Mouse (Mus musculus) fibroblast of lung, adult 2 months (primary cell): ENCODE measurements at regions not wholly inside any gene's neighbourhood (a gene's known extent, or its start where the extent isn't known, plus 50 kb on each side); places are given as distances from the start of the nearest gene placed in this dataset.
A peak's percentile ranks its signal among the peaks of the same experiment; 100 is the strongest.

Source experiments
- DNase-seq: peaks from one replicate; pipeline ENCODE4 v3.0.0-alpha.2; 2011; ENCODE audit warnings: low read depth

DNA sequence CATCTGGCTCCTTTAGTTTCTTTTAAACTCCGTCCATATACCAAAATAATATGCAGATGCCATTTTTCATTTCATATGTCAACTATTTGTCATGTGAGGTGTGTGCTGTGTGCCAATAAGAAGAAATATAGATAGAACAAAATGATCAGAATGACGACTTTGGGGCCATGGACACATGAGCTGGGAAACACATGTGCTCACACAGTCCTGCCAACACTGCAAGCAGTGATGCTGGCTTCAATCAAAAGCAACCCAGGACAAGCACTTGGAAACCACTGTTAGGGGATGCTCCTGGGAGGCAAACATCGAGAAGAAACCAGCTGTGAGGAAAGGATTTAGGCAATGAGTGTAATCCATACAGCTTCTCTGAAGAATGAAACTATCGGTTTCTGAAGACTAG, 731.4 kb downstream of the Basp1 start:
- no peak for DNase-seq

DNA sequence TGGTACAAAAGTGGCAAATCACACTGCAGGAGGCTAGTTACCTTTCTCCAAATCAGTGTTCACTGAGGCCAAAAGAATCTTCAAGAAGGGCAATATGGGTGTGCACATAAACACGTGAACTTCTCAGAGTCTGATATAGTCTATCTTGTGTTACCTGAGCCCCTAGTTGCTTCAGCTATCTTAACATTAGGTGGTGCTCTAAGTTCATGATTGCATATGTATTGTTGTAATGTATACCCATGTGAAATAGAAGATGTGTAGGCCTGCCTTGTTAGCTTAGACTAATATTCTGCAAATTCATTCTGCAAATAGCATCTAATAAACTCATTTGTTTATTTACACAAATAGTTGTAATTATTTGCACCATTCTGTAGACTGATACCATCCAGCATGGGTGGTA, 764.6 kb downstream of the Basp1 start:
- no peak for DNase-seq

DNA sequence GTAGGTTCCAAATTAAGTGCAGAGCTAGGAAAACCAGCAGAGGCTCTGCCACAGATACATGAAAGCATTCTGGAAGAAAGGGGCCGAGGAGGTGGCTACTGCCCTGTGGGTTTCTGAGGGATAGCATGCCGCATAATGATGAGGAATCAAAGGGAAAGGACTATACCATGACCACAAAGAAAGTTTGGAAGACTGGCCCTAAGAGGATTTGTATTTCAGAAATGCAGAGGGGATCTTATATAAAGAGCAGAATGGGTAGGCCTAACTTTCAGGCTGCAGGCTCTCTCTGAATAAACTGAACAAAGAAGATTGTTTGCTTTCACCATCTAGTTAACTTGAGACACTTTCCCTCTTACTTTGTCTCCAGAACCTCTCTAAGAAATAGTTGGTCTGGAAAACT, 777.9 kb downstream of the Basp1 start:
- no peak for DNase-seq

DNA sequence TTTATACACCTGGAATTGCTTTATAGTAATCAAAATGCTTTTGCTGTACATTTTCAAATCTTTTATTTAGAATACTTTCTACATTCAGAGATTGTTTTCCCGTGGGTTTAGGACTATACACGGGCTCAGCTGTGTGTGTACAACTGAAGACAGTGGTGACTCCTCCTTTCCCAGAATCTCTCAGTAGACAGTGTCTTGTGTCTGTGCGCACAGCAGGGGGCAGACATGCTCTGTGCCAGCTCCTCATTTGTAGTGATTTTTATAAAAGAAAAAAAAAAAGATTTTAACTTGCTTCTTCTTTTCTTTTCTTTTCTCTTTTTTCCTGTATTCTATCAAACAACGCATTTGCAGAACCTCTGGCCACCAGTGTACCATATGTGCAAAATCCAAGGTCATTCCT, 817.3 kb downstream of the Basp1 start:
- DNase-seq = peak; percentile 12

DNA sequence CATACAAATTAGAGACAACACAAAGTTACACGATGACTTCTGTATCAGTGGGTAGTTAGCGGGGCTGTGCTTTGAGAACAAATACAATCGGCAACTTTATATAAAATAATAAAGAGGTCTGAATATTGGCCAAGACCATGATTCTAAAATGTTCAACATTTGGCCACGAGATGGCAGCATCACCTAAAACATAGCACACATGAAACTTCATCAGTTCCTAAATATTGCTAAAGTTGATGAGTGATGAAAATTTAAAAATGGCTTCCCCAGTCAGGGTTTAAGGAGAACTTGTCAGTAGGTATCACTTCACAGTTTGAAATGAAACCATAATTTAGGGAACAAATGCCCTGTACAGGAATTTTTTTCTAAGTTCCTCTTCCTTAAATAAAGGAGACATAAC, 824.6 kb downstream of the Basp1 start:
- DNase-seq = peak; percentile 36

DNA sequence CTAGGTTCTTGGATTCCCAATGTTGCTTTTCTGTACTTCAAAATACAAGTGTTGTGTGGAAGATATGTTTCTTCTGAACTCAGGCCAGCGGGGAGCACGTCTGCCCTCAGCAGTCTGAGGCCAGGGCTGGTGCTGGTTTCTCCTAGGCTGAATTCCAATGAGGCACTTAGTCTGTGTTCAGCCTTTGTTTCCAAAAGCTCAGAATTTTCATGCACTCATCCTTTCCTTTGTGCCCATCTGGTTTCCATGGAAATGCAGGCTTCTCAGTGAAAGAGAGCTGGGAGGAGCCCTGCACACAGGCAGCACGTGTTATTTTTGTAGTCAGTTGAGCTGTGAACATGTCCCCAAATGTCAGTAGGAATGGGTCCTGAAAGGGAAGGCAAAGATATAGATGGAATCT, 846.6 kb downstream of the Basp1 start:
- no peak for DNase-seq

DNA sequence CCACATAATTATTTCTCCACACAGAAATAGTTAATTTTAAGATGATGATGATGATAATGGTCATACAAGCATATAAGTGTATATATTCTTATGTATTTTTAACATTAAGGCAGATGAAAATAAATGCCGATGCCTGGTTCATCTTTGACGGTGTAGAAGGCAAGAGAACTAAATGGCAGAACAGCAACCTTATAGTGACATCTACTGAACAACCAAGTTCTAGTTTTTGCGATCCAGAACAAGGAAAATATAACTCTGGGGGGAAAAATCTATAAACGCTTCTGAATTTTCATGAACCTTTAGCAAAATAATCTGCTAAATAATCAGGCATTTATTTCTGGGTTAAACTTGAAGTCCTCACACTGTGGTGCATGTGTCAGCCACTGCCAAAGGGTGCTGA, 856.8 kb downstream of the Basp1 start:
- no peak for DNase-seq

DNA sequence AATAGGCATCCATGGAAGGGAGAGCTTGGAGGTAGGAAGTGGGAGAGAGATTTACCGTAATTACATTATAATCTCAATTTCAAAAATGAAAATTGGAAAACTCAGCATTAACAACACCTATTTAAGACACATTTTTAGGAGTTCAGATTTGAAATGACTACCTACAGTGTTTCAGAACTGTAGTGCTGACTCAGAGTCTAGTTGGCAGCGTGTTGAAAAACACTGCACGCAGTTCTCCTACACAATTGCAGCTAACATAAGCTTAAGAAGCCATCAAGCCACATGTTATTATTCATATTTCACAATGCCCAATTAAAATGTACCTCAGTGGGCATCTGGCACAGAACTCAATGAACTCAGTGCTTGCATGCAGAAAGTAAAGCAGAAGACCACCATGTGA, 863.5 kb downstream of the Basp1 start:
- no peak for DNase-seq

DNA sequence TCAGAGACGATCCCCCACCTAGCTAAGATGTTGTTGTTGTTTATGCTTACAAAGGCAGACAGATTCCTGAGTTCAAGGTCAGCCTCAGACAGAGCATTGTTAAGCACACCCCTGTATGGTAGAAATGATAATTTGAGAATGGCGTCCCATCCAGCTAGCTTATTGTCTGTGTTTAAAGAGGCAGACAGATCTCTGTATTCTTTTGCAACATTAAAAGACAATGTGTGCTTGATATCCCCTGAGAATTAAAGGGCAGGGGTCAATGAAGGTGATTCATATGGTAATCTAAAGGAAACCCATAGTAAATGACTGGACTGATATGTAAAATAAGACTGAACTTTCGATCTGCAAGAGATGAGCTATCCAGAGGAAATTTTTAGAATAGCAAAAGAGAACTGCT, 883.5 kb downstream of the Basp1 start:
- no peak for DNase-seq

DNA sequence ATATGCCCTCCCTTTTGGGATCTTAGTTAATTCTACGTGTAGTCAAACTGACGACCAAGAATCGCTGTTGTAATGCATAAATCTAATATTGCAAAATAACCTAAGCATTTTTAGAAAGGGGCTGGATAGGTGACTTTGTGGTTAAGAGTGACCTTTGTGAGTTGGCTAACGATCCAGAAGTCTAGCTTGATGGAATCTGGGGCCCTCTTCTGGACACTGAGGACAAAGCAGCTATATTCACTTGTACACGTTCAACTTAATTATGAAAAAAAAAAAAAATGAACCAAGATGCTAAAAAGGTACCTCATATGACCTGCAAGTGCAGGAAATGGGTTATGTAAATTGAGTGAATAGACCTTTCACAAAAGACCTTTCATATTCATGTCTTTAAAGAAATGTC, 886.2 kb downstream of the Basp1 start:
- DNase-seq = no peak

DNA sequence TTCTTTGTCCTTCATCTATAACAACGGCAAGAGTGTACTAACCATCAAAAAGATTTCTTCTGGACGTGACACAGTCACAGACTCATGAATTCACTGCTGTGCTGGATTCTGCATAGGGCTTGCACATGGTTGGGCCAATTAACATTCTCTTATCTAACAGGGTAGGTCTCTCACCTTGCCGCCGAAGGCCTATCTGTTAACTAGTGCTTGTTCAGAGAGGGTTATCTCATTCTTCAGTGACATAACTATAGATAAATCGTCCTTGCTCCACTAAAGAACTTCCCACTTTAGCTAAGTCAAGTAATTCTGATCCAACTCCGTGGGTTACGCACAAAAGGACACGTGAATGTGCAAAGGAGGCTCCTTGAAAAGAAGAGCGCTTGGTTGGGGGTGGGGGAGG, 899.6 kb downstream of the Basp1 start:
- no peak for DNase-seq

DNA sequence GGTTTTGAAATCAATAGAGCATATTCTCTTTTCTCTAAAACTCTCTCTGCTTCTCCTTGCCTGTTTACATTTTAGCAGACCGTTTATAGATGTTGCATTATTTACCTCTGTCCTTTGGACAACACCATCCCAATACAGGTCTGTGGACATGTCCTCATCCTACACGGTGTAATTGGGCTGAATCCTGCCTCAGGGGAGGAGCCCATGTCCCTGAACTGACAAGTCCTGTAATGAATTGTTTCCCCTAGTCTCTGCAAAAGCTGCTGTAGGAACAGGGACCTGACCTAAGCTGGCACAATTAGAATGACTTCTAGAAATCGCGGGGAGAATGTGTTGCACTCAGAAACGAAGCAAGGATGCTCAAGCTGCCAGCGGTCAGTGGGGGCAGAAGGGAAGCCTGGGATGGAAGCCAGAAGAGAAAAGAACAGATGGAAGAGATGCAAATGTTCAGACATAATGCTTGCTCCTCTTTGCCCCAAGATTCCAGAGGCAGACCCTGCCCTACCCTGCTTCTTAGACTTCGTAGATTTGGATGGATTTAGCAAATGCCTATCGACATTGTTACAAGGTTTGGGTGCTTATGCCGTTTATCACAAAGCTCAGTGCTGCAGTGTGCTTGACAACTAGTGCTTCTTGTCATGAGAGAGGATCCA, 911.5 kb downstream of the Basp1 start:
- no peak for DNase-seq

DNA sequence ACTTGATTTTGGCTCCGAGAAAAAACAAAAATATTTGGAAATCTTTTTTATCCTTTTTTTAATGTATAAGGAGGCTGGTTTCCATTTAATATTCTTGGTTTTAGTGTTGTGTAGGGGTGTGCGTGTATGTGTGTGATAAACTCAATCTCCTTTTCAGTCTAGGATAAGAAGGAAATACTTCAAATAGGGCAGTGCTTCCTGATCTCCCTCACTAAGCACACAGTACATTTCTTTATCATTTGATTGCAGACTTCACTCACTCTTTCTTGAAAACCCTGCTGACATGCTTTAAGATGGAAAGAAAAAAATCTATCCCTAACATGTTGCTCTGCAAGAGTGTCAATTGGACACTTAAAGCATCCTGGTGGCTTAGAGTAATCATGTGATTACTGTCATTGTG, 927.3 kb downstream of the Basp1 start:
- no peak for DNase-seq

DNA sequence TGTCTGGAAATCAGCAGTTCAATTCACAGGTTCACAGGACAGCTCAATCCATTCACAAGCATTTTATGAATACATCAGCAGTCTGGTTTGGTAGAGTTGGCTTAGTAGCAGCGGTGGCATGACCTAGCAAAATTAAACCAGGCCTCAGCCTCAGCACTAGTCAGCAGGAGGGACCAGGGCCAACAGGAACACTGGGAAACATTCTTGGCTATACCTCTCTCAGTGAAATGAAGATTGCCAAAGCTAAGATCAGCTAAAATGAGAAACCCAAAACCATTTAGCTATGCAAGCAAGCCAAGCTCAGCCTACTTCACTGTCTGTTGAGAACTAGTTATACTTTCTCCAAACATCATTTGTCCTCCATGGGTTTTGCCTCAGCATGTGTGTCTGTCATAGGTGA, 945.3 kb downstream of the Basp1 start:
- DNase-seq = peak; percentile 65

DNA sequence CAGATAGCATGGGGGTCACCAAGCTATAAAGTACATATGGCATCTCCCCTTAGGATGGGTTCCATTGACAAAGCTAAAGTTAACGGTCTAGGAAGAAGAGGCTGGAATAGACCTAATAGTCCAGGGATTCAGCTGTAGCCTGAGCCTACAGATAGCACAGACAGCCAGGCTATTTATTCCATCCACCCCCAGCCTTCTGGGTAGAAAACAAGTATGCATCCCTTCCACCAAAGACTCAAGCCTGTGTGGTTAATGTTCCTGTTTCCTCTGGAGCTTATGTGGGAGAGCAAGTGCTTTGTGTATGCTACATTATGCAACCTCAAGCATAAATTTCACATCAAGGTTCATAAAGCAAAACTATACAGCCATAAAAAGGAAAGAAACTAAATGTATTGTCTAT, 955.8 kb downstream of the Basp1 start:
- DNase-seq = no peak

DNA sequence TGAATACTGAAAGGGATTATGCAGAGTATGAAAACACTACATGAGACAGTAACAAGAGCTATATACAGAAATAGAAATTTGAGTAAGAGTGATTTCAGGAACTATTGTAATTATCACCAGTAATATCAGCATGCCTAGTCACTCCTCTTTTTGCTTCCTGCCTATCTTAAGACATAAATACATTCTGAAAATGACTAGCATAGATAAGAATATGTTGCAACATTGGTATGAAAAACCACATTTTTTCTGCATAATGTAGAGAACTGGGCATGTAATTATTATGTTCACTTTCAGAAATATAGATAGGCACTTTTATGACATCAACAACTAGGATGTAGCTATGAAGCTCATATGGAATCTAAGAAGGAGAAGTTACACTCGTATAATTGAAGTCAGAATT, 980.5 kb downstream of the Basp1 start:
- DNase-seq = no peak

DNA sequence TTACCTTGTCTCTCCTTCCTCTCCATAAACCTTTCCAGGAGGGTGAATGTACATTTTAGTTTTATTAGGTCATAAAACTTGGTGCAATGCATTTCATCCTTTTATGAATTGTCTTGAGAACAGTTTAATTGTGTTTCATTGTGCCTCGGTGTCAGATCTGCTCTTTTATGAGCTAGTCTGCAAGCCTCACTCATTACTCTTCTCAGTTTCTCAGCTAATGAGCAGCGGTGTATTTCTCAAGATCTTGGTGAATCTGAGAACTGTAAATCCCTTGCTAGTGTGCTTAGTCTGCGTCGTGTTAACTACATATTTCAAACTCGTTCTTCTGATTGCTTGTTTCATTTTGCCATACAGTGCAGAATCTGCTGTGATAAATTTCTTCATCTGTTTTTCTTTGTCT, 984.4 kb downstream of the Basp1 start:
- DNase-seq = no peak

DNA sequence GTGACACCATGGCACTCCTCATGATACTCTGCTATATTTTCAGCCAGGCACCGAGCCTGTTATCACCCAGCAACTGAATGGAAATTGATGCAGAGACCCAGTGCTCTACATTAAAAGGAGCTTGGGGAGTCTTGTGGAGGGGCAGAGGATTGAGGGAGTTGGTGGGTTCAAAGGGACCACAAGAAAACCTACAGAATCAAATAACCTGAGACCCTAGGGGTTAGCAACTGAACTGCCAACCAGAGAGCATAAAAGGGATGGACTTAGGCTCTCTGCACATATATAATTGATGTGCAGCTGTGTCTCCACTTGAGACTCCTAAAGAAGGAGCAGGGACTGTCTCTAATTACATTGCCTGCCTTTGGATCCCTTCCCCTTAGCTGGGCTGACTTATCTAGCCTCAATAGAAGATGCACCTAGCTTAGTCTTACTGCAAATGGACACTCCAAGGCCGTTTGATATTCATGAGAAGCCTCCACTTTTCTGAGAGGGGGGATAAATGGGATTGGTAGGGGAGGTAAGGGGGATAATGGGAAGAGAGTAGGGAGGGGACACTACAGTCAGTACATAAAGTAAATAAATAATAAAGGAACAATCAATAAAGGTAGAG, 991.1 kb downstream of the Basp1 start:
- no peak for DNase-seq

DNA sequence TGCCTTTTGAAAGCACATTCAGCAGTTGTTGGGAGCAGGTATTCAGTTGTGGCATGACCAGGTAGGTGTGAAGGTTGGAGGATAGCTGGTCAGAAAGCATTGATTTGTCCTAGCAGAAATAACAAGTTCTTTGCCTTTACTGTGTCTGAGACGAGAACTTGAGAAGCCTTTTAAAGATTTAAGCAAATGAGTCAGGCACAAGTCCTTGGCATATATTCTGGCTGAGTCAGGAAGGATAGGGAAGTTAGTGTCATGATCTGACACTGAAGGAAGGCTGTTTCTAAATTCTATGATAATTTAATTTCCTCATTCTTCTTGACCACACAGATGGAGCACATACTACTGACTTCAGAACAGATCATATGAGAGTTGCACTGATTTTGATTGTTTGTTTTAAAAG, 993.8 kb downstream of the Basp1 start:
- no peak for DNase-seq

DNA sequence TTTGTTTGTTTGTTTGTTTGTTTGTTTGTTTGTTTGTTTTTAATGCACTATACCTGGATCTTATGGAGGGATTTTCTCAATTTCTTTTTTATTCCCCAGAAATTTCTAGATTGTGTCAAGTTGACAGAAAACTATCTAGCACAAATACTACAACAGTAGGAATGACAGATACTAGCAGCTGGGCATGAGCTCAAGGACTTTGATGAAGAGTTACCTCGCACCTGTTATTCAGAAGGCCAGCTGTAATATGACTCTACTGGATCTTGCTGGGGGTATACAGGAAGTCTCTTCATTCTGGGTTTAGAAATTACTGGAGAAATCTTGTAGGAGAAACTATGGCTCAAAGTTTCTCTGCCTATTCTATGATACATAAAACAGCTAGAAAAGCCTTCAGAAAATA, 994.4 kb downstream of the Basp1 start:
- no peak for DNase-seq

DNA sequence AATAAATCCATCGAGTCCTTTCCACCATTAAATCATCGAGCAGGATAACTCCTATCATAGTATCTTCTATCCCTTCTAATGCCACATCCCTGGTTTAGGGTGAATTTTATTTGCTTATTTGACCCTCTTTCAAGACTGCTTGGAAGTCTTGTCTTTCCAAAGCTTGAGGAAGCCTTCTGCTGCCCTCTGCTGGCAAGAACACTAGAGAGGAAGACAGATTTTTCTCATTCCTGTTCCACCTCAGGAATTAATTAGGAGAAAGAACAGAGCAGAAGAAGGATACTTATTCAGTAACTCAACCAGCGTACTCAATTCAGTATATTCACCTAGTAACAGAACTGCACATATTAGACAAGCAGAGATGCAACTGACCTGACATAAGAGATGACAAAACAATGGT, 1005.9 kb downstream of the Basp1 start:
- DNase-seq = peak; percentile 11

DNA sequence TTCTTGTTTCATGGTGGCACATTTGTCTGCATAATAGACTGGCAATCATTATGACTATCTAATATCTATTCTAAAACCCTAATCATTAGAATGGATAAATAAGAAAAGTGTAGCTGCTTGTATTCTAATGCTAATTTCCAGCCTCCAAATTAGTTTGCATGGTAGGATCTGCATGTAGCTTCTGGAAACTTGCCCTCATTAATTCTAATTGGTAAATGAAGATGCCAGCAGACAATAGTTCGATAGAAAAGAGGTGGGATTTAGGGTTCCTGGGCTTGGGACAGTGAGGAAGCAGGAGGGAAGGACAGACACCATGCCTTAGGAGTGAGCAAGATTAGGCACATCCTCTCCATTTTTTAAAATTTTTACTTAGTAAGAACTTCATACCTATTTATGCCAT, 1008.3 kb downstream of the Basp1 start:
- DNase-seq = no peak

DNA sequence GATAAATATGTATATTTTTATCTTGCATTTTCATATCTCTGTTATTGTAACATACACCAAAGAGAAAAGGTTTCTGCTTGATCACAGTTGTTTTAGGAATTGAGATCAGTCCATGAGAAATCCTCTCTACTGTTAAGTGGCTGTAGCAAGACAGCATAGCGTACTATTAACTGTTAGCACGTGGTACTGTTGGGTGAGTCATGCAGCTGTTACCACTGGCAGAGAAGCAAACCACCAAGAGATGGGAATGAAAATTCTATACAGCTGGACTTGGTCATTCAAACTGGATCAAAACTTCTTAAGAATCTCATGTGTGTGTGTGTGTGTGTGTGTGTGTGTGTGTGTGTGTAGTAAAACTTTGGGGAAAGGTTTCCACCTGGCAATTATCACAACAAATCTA, 1013.5 kb downstream of the Basp1 start:
- no peak for DNase-seq

DNA sequence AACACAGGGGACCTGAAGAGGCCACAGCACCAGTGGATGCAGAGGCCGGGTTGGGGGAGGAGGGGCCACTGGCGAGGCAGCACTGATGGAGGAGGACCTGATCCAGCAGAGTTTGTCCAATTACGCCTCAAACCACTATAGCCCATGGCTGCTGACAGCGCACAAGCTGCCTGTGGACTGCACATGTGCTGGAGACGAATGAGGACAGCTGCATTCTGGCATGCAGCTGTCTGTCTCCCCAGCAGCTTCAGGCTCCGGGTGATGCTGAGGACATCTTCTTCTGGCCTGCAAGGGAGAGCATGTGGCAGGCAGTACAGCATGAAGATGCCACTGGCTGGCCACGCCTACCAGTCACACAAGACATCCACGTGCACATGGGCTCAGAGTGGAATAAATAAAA, 1055.2 kb downstream of the Basp1 start:
- DNase-seq = no peak
